Mouse (Mus musculus) erythroblast, embryonic 14.5 days (primary cell): Measurements from ENCODE around the gene Rasgrp2. TPM values are rescaled to one million over a fixed set of nuclear protein-coding genes. Genes with fewer than 3 reads are reported as not detected.

Experiments
- H3K27me3 ChIP-seq: 2 replicates; pipeline ENCODE4 v1.6.1; 2012; ENCODE audit warnings: inconsistent platforms; ENCODE audit not compliant: control insufficient read depth
- H3K36me3 ChIP-seq: 2 replicates; pipeline ENCODE4 v1.6.1; 2012; ENCODE audit warnings: mild to moderate bottlenecking, inconsistent platforms; ENCODE audit not compliant: control insufficient read depth
- H3K4me1 ChIP-seq: 2 replicates; pipeline ENCODE4 v1.6.1; 2012; ENCODE audit warnings: inconsistent platforms; ENCODE audit not compliant: control insufficient read depth
- H3K4me3 ChIP-seq: replicated peaks from 2 replicates; pipeline ENCODE3; 2012; ENCODE audit warnings: moderate library complexity, mild to moderate bottlenecking, inconsistent platforms
- H3K9me3 ChIP-seq: 2 replicates; pipeline ENCODE4 v1.6.1; 2012; ENCODE audit warnings: low read length, inconsistent platforms, mixed read lengths; ENCODE audit not compliant: control insufficient read depth
- GATA1 ChIP-seq: IDR thresholded peaks from 2 replicates; pipeline ENCODE4 v1.6.1; 2012; ENCODE audit warnings: low read length, inconsistent platforms, mixed read lengths
- TAL1 ChIP-seq: IDR thresholded peaks from 3 replicates; pipeline ENCODE4 v1.6.1; 2012; ENCODE audit warnings: low read length, inconsistent platforms, mixed read lengths
- polyA plus RNA-seq: library from polyadenylated mRNA; stranded (reverse); fragments of >175 nt; gene quantifications from 2 replicates; pipeline ENCODE4 v1.2.3, GENCODE M21; 2012

Rasgrp2 gene
- polyA plus RNA-seq, 1 experiment, result 0.71 TPM

DNA sequence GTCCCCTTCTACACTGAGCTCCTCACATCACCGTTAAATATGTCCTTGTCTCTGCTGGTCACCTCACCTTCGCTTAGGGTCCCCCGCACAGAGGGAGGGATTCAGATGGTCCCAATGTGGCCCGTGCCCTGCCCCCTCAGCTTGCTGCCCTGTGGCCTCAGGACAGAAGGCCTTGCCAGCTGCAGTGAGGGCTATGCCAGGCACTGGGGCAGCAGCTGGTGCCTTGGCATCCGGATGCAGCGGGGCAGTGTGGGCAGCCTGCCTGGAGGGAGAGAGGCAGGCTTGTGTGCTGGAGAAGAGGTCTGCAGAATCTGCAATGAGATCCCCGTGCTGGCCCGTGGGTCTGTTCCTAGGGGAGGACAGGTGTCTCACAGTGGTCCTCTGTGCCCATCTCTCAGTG lies 54.2 kb downstream of the Rasgrp2 start:
- H3K36me3 ChIP-seq, result no peaks in the 10 kb centered on the region
- H3K27me3 ChIP-seq, result peaks cover 7% of the 10 kb centered on the region
- no peaks in the 10 kb centered on the region for H3K9me3 ChIP-seq
- no peak for TF ChIP-seq GATA1
- no peak for TF ChIP-seq TAL1
- peaks cover 10% of the 10 kb centered on the region for H3K4me1 ChIP-seq
- no peak overlapping the region for H3K4me3 ChIP-seq

DNA sequence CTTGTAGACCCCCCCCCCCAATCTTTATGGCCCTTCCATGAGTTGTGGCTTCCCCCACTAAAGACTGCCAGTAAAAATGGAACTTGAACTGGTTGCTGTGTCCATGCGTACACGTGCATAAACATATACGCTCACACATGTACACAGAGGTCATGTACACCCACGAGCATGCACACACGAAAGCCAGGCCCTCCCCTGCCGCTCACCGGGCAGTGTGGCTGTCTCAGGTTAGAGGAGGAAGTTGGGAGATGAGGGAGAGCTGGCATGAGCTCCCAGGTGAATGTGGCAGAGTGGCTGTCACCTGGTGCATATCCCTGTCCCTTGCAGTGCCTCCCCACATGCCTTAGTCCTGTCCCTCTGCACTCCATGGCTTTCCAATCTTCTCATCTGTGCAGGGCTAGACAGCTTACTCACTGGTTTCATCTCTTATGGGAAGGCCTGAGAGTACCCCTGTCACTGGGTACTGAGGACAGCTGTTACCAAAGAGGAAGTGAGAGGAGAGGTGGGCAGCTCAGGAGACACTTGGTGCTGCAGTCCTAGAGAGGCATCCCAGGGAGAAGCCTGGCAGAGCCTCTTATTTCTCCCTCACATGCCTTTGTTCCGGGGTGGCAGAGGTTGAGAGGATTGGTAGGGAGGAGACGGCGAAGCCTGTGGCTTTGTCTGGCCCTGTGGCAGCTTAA lies 55.0 kb downstream of the Rasgrp2 start:
- H3K36me3 ChIP-seq, result no peaks in the 10 kb centered on the region
- H3K9me3 ChIP-seq, result no peaks in the 10 kb centered on the region
- H3K27me3 ChIP-seq, result peaks cover 6% of the 10 kb centered on the region
- no peak overlapping the region for H3K4me3 ChIP-seq
- H3K4me1 ChIP-seq, result peaks cover 2% of the 10 kb centered on the region
- TF ChIP-seq GATA1 (no peak), TAL1 (no peak)

DNA sequence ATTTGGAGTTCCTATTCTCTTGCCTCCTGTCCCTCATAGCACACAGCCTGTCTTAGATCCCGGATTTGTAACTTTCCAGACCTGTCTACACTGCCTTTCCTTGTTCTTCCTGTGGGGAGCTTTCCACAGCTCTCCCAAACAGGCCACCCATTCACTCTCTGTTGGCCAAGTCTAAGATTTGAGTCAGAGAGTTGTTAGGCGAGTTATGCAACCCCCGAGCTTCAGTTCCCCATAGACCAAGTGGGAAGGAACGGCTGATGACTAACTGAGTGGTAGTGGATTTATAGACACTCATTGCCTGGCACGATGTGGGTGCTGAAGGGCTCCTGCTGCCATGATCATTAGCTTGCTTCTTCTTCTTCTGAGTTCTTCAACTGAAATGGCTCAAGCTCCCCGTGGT lies 60.4 kb downstream of the Rasgrp2 start:
- H3K36me3 ChIP-seq, result no peaks in the 10 kb centered on the region
- no peaks in the 10 kb centered on the region for H3K9me3 ChIP-seq
- TF ChIP-seq GATA1 (no peak), TAL1 (no peak)
- no peak overlapping the region for H3K4me3 ChIP-seq
- no peaks in the 10 kb centered on the region for H3K4me1 ChIP-seq
- H3K27me3 ChIP-seq, result peaks cover 6% of the 10 kb centered on the region; the same call in 1 of the 2 replicates

DNA sequence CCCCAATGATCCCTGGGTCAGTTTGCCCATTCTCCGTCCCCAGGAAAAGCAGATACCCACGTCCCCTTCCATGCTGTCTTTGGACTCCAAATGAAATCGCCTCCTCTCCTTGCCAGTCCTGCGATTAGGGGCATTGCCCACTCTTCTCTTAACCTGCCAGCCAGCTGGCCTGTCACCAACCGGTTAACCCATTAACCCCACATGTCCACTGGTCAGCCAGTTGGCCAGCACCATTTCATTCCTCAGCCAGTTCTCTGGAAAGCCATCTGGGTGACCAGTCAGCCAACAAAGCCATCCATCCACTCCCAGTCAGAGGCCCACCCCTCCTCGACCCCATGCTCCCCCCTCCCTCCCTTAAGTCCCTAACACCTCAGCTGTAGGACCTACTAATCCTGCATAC lies 63.7 kb downstream of the Rasgrp2 start:
- no peaks in the 10 kb centered on the region for H3K36me3 ChIP-seq
- no peak for TF ChIP-seq GATA1
- H3K4me1 ChIP-seq, result no peaks in the 10 kb centered on the region
- H3K4me3 ChIP-seq, result no peak overlapping the region
- peaks cover 3% of the 10 kb centered on the region; the same call in 1 of the 2 replicates for H3K9me3 ChIP-seq
- no peaks in the 10 kb centered on the region for H3K27me3 ChIP-seq

DNA sequence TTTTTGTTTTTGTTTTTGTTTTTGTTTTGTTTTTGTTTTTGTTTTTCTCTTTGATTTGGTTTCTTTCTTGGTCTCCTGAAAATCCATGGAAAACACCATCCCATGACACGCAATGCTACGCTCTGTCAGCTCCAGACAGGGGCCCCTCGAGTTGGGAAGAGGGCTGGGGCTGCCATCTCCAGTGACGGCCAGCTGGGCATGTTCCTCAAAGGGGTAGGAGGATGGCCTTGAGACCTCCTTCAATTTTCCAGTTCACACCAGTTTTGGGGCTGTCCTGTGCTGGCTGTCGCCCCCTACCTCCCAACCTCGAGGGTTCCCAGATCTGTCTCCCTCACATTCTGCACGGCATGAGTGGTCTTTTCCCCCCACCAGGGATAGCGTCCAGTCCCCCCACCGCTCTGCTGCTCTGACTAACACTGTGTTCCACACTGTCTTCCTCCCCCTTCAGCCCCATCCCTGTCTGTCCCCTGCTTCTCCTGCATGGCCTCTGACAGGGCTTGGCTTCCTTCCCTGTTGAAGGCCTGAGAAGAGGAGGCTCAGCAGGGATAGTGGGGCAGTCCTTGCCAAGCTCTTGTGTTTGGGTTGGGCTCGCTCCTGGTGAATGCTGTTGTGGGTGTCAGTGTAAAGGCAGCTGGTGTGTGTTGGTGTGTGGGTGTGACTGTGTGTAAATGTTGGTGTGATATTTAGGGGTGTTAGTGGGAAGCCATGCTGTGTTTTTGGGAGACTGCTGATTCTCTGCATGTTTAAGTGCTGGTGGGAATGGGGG lies 65.3 kb downstream of the Rasgrp2 start:
- Histone ChIP-seq H3K27me3 (no peaks in the 10 kb centered on the region), H3K9me3 (peaks cover 3% of the 10 kb centered on the region; the same call in 1 of the 2 replicates)

More for the DNA sequence above, 65.3 kb downstream of the Rasgrp2 start:
- Histone ChIP-seq H3K4me3 (no peak overlapping the region), H3K4me1 (no peaks in the 10 kb centered on the region), H3K36me3 (no peaks in the 10 kb centered on the region)
- TF ChIP-seq GATA1 (no peak), TAL1 (no peak)

Other genes with a start within 250 kb of the Rasgrp2 start
- gene Majin, start 215.0 kb upstream of the Rasgrp2 start, polyA plus RNA-seq, result not detected in 2 replicates
- gene Gpha2, start 173.0 kb upstream of the Rasgrp2 start, polyA plus RNA-seq, result not detected in 2 replicates
- gene Ppp2r5b, start 163.5 kb upstream of the Rasgrp2 start, polyA plus RNA-seq, result 2.8 and 3.0 TPM in 2 replicates
- 5.6 and 6.0 TPM in 2 replicates for gene Atg2a, start 157.7 kb upstream of the Rasgrp2 start, polyA plus RNA-seq
- gene Ehd1, start 122.6 kb upstream of the Rasgrp2 start, polyA plus RNA-seq, result 31.6 and 32.9 TPM in 2 replicates
- gene Cdc42bpg, start 92.9 kb upstream of the Rasgrp2 start, polyA plus RNA-seq, result 0.62 and 0.69 TPM in 2 replicates
- gene Men1, start 64.4 kb upstream of the Rasgrp2 start, polyA plus RNA-seq, result 6.4 and 8.3 TPM in 2 replicates
- 1.2 and 2.1 TPM in 2 replicates for gene Map4k2, start 58.2 kb upstream of the Rasgrp2 start, polyA plus RNA-seq
- gene Sf1, start 35.6 kb upstream of the Rasgrp2 start, polyA plus RNA-seq, result 134 and 140 TPM in 2 replicates
- 0.08 and 0.14 TPM in 2 replicates for gene Pygm, start 14.9 kb upstream of the Rasgrp2 start, polyA plus RNA-seq
- gene Nrxn2, start 19.4 kb downstream of the Rasgrp2 start, polyA plus RNA-seq, result 0.03 TPM in 1 of 2 replicates, not detected in the other
- not detected in 2 replicates for gene Slc22a12, start 143.7 kb downstream of the Rasgrp2 start, polyA plus RNA-seq